Comparison of ENCODE assay signal across 22 mouse cellular contexts in genomic region chr1:134894803-134895202, GRCm38 (mm10).
A peak's percentile ranks its signal among the peaks of the same experiment; 100 is the strongest.
DNase-seq lines count a peak whose midpoint lies in the region; ATAC-seq and TF ChIP-seq lines count a peak whose summit lies in the region.
"Had no signal": no experiment of that assay in that cellular context is flagged by ENCODE, and none has a peak within 500 bp of the region (broad histone marks: within the 10 kb centered on the region; RNA-seq: fewer than 3 reads in every experiment).

No protein-coding gene starts in this region.

- no peaks in the 10 kb centered on the region for H3K4me1 ChIP-seq in hindbrain, embryonic 14.5 days (replicated peaks; ENCODE audit: control insufficient read depth, insufficient read depth, low read length)

- ATAC-seq in hindbrain, embryonic 14.5 days (ENCODE audit: low FRiP score) = no peak
- ATAC-seq: activated CD4-positive, CD25-positive, alpha-beta regulatory T cell, adult 4 months; CD4-positive, CD25-positive, alpha-beta regulatory T cell, adult 4 months; Patski had no signal

- TF ChIP-seq CTCF in gastrocnemius, adult 2 months (IDR thresholded peaks at IDR 0.05) = no peak

- 95% methylated on average over 3 of the region's 3 CpGs for WGBS in hindbrain, embryonic 14.5 days

- no peaks in the 10 kb centered on the region for H3K27me3 ChIP-seq in hindbrain, embryonic 14.5 days (ENCODE audit: control insufficient read depth, insufficient read depth, low read length)
- H3K27me3 ChIP-seq: CH12.LX, Patski had no signal

- peaks cover 21% of the 10 kb centered on the region; the same call in 1 of the 2 replicates for H3K36me3 ChIP-seq in hindbrain, embryonic 14.5 days (replicated peaks; ENCODE audit: control insufficient read depth, insufficient read depth)

- no peak overlapping the region for H3K4me2 ChIP-seq in hindbrain, embryonic 14.5 days (replicated peaks)

- peak; percentile 41 for DNase-seq in gastrocnemius, adult 2 months
- no peak for DNase-seq in gastrocnemius, postnatal 14 days
- peak; percentile 16 for DNase-seq in gastrocnemius, postnatal 25 days
- no peak for DNase-seq in gastrocnemius, postnatal 10 days
- peak; percentile 61 for DNase-seq in heart, adult 11 months
- DNase-seq in heart, postnatal 36 days = no peak
- DNase-seq in skeletal muscle tissue, adult 2 months (ENCODE audit: low read depth, low spot score) = peak; percentile 62
- DNase-seq in hindbrain, embryonic 14.5 days (ENCODE audit: low spot score) = no peak
- DNase-seq: adrenal gland, adult 2 months; adrenal gland, adult 8-10 months; adrenal gland, postnatal 10 days; adrenal gland, postnatal 14 days; adrenal gland, postnatal 25 days; adrenal gland, postnatal 36 days; B cell, adult 2 months; cerebellum, adult 11 months; cerebellum, adult 11-12 months had no signal

- peak overlapping the region; percentile 88 for H3K27ac ChIP-seq in gastrocnemius, adult 2 months
- H3K27ac ChIP-seq in hindbrain, embryonic 14.5 days = no peak overlapping the region

- intact Hi-C loops in gastrocnemius, adult 2 months (cut with DNase I) = loop anchor here (2.0 kb wide), 1 partner anchor 14 kb away; no protein-coding TSS in a partner anchor
- intact Hi-C loops in gastrocnemius, postnatal 14 days (cut with DNase I; ENCODE audit: low total_unique reads) = no loop called here
- intact Hi-C loops in heart, postnatal 36 days (cut with DNase I) = no loop called here

- H3K4me3 ChIP-seq in gastrocnemius, adult 2 months = no peak overlapping the region
- no peak overlapping the region for H3K4me3 ChIP-seq in hindbrain, embryonic 14.5 days (replicated peaks; ENCODE audit: low read length)

- H3K9ac ChIP-seq in hindbrain, embryonic 14.5 days = no peak overlapping the region

- H3K9me3 ChIP-seq in hindbrain, embryonic 14.5 days (ENCODE audit: control insufficient read depth, low read length) = no peaks in the 10 kb centered on the region
- H3K9me3 ChIP-seq: G1E had no signal

Comparison
In these comparisons a context has a peak if more than half of its experiments do, and no peak if none do; other contexts are left out.
1. DNase-seq: peak in gastrocnemius, adult 2 months (single experiment), gastrocnemius, postnatal 25 days (single experiment), heart, adult 11 months (single experiment) and skeletal muscle tissue, adult 2 months (single experiment); none in gastrocnemius, postnatal 14 days (single experiment), gastrocnemius, postnatal 10 days (single experiment), heart, postnatal 36 days (0 of 2) and hindbrain, embryonic 14.5 days (single experiment).